Mouse (Mus musculus): Measurements from ENCODE around the gene Jag2.

The Jag2 gene

DNA sequence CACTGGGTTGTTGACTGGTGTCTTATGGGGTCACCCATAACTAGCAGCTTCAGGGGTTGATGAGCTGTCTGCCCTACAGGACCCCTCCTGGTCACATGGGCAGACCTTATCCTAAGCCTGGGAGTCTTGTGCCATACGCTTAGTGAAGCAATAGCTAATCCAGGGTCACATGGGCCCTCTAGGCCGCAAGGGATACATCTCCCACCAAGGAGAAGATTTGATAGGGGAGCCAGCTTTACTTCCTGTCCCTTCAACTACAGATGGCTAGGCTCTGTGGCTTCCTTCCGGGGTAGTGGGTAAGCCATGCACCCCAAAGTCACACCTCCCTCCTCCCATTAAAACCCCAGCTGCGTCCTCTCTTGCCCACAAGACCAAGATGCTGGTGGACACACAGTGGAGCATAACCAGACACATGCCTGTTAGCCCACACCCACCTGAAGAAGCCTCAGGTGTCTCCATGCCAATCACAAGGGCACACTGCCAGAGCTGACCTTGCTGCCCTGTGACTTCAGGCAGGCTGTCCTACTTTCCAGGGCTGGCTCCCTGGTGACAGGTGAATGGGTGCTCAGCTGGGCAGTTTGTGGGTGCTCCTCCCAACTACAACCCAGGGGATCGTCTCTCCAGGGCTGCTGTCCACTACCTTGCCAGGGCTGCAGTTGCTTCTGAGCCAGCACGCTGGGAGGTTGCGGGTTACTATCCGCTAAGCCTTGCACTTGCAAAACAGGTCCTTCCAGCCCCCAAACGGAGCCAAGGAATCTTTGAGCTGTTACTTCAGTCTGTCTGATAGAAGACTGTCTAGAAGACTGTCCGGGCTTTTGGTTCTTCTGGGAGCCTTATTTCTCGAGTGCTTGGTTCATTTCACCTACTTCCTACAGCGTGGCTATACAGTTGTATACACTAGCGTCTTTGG is 61.1 kb downstream of the Jag2 start, which contains the start of gene Gpr132:
Gene Gpr132 (minus strand): TSS at position 51 of the 910 bp plus-strand sequence.
- no peak for DNase-seq (ENCODE audit: extremely low spot score)

DNA sequence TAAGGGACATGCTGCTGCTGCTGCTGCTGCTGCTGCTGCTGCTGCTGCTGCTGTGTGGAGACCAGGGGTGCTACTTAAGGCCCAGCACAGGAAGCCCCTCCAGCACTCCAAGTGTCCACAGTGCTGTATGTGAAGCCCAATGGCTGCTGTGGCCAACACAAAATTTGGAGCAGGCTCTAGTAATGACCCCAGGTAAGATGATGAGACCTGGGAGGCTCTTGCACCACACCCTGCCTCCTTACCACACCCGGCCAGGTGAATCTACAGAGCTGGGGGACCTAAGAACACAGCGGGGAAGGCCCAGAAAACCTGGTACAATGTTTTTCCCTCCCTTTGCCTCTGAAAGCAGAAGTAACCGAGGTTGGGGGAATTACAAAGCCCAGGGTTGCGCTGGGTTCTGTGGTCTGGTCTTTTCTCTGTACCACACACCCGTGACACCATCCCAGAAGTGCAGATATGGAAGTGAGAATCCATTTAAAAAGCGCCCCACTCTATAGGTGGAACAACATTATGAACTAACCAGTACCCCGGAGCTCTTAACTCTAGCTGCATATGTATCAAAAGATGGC is 62.4 kb downstream of the Jag2 start:
- DNase-seq (ENCODE audit: extremely low spot score): no peak

DNA sequence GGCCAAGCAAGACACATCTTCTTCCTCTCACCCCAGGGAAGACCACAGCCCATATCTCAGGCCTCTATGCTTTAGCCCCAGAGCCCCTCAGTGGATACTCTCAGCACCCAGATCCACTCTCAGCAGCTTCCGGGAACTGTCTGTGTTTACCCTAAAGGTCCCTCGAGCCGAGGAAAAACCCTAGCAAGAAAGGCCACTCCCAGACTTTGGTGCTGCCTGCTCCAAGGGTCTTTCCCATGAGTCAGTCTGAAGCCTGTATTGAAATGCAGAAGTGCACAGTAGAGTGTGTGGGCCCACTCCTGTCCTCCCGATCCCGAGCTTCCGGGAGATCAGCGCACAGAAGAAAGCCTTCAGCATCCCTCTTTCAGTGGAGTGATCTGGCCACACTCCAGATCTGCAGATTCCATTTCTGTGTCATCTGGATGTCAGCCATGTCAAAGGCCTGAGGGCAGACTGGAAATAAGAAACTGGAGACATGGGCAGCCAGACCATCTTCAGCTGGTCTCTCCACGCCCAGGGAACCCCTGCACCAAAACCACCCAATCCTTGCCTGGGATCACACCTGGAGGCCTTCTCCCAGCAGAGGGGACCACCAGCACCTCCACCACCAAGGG is 63.0 kb downstream of the Jag2 start:
- DNase-seq (ENCODE audit: extremely low spot score): no peak

DNA sequence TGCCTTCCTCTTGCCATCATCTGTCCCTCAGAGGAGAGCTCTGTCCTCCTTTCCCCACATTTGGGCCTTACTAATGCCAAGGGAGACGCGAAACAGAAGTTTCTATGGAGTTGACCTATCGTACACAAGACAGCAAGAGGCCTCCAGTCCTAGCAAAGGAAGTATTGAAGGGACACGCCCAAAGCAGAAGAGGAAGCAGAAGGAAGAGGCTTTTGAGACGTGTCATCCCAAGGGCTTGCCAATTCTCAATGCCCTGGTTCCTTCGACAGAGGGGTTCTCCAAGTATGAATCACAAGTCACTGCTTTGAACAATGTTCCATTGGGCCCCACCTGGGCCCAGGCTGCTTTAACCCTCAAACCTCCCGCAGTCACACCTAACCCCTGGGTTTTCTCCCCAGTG is 64.8 kb downstream of the Jag2 start:
- DNase-seq (ENCODE audit: extremely low spot score): no peak

DNA sequence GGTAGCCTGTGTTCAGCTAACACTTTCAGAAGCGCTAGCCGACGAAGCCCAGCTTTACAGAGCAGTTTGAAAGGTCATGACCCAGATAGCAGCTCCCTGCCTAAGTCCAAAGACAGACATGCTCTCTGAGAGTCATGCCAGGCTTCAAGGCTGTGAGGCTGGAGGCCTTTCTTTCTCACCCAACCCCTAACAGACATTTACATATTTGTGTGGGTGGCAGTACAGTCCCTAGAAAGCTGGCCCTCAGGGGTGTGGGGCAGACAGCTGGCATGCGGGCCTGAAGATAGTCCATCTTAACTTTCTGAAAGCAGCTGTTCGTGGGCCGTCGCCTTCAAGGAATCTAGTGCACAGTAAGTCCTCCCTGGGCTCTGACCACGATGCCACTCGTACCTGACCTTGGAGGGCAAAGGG is 67.7 kb downstream of the Jag2 start:
- DNase-seq (ENCODE audit: extremely low spot score): no peak

DNA sequence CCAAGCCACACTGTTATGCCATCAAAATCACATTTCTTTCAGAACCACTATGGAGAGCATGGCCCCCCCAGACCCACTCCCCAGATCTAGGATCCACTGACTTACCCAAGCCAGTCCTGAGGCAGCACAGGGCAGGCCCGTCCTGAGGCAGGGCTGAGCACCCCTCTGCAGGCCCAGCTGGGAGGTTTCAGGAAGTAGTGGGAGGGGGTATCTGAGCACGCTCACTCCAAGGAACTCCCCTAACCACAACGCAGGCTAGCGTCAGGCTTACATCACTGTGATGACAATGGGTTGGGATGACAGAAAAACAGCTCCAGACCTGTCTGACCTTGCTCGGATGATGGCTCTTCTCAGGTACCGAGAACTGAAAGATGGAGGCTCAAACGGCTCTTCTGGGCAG is 68.8 kb downstream of the Jag2 start:
- no peak for DNase-seq (ENCODE audit: extremely low spot score)

DNA sequence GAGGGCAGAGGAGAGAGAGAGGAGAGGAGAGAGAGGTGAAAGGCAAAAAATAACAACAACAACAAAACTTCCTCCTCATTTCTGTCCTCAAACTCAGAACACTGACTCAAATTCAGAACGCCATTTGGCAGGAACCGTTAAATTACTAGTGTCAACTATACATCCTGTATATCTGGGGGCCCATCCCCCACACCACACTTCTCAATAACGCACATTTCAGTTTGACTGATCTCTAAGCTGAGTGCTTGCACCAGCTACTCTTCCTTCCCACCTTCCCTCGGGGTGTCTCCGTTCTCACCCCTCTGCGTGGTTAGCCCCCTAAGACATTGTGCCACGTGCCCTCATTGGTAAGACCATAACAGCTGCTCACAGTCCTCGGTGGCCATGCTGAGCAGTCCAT is 69.6 kb downstream of the Jag2 start:
- no peak for DNase-seq (ENCODE audit: extremely low spot score)

DNA sequence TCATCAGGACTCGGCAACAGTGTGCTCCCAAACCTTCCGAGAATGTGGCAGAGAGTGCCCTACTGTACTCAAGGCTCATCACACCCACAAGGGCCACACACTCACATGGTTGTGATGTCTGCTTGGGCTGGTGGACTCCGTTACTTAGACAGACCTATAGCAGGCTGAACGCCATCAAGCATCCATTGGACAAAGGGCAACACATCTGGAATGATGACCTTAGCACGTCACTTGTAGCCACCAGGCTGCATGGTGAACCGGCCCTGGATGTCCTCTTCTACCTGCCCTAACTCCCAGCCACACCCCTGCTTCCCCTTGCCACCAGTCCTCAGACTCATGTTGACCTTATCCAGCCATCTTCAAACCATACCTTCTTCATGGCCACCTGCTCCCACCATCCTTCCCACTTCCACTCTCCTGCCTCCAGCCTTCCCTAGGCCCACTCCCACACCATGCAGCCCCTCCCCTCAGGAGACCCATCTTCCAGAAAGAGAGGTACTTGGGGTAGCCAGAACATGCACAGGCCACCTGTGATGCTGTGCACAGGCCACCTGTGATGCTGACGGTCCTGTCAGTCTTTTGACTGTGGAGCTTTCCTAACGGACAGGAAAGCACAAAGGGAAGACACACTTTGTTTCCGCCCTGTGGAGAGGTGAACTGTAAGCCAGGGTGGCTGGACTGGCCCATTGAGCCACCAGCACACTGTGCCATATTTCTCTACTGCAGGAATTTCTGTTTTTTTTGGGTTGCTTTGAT is 70.8 kb downstream of the Jag2 start:
- DNase-seq (ENCODE audit: extremely low spot score): no peak
